Mouse (Mus musculus) liver, adult 2 months (tissue): Measurements from ENCODE around the gene Rara. TPM values are rescaled to one million over a fixed set of nuclear protein-coding genes. Genes with fewer than 3 reads are reported as not detected.
"Not testable (repeated sequence)": the region's sequence is repeated elsewhere in the genome, so short reads cannot be mapped to it uniquely, and the experiment has no call there.

Experiments used
- DNase-seq: peaks from one replicate; pipeline ENCODE4 v3.0.0-alpha.2; 2011; ENCODE audit warnings: low read depth, low spot score; ENCODE audit errors: extremely low read depth
- H3K27ac ChIP-seq: fragments of 200-500 bp; replicated peaks from 2 replicates; pipeline ENCODE4 v1.5.1; 2012; ENCODE audit warnings: low read depth, mild to moderate bottlenecking, control low read depth, inconsistent platforms, low read length; ENCODE audit not compliant: insufficient read depth
- H3K27me3 ChIP-seq: fragments of 200-500 bp; 2 replicates; pipeline ENCODE4 v1.6.1; 2012; ENCODE audit warnings: mild to moderate bottlenecking, moderate library complexity, low read length, inconsistent platforms; ENCODE audit not compliant: control insufficient read depth, insufficient read depth
- H3K36me3 ChIP-seq: fragments of 200-500 bp; 2 replicates; pipeline ENCODE4 v1.6.1; 2012; ENCODE audit warnings: low read length, inconsistent platforms; ENCODE audit not compliant: control insufficient read depth, insufficient read depth
- H3K4me1 ChIP-seq: fragments of 200-500 bp; 2 replicates; pipeline ENCODE4 v1.6.1; 2011; ENCODE audit warnings: low read length; ENCODE audit not compliant: control insufficient read depth, insufficient read depth
- H3K4me3 ChIP-seq: fragments of 200-500 bp; 2 replicates; pipeline ENCODE4 v1.5.1; 2011; ENCODE audit warnings: low read depth, mild to moderate bottlenecking, control low read depth, low read length, moderate library complexity; ENCODE audit not compliant: insufficient read depth
- H3K79me2 ChIP-seq: fragments of 200-500 bp; 2 replicates; pipeline ENCODE4 v1.6.1; 2012; ENCODE audit warnings: inconsistent platforms, mild to moderate bottlenecking, low read length, moderate library complexity; ENCODE audit not compliant: control insufficient read depth, insufficient read depth
- H3K9ac ChIP-seq: fragments of 200-500 bp; 2 replicates; pipeline ENCODE4 v1.6.1; 2012; ENCODE audit warnings: low read depth, mild to moderate bottlenecking, control low read depth, inconsistent platforms, low read length
- CTCF ChIP-seq: fragments of 200-500 bp; IDR thresholded peaks from 2 replicates; pipeline ENCODE4 v1.5.1; 2011; ENCODE audit warnings: low read depth, low read length, control low read depth
- POLR2A ChIP-seq: fragments of 200-500 bp; IDR thresholded peaks from 2 replicates; pipeline ENCODE4 v1.6.1; 2011; ENCODE audit warnings: low read length, control low read depth; ENCODE audit not compliant: insufficient read depth; ENCODE audit errors: extremely low read depth
- WGBS: fragments of 180-500 bp; shearing (Covaris S2); methylation state at CpG from one replicate; pipeline ENCODE4 v1.1.7; 2018; 5-methylcytosine and 5-hydroxymethylcytosine counted together
- polyA plus RNA-seq: library from polyadenylated mRNA; depleted of rRNA; stranded (reverse); fragments of >200 nt; gene quantifications from 2 replicates; pipeline ENCODE4 v1.2.3, GENCODE M21; 2012
- total RNA-seq: library from RNA; depleted of rRNA; stranded (reverse); fragments of >200 nt; gene quantifications from 2 replicates; pipeline ENCODE4 v1.2.3, GENCODE M21; 2014

The Rara gene
- total and polyA plus RNA-seq, 2 experiments = 3.7 to 14.1 TPM

- 90% methylated on average over 7 of the region's 7 CpGs for WGBS
- H3K4me1 ChIP-seq = 0 out of 2 replicates have a peak, but pooled peaks cover 2% of the 10 kb centered on the region
- H3K36me3 ChIP-seq = no peaks in the 10 kb centered on the region
- H3K4me3 ChIP-seq = no peak overlapping the region
- no peaks in the 10 kb centered on the region for H3K79me2 ChIP-seq
- no peak for DNase-seq
- H3K27ac ChIP-seq = no peak overlapping the region
- TF ChIP-seq CTCF (no peak), POLR2A (no peak)
- no peak overlapping the region for H3K9ac ChIP-seq
- H3K27me3 ChIP-seq = 0 out of 2 replicates have a peak, but pooled peaks cover 4% of the 10 kb centered on the region
Measured at GRCm38 (mm10) chr11:98985542-98985941, 57.9 kb downstream of the Rara start.

GRCm38 (mm10) chr11:98988260-98988659, 60.6 kb downstream of the Rara start:
- 96% methylated on average over 6 of the region's 6 CpGs for WGBS
- not testable (repeated sequence) for H3K79me2 ChIP-seq, H3K36me3 ChIP-seq, H3K27ac ChIP-seq, H3K4me3 ChIP-seq, DNase-seq, H3K4me1 ChIP-seq, H3K27me3 ChIP-seq, H3K9ac ChIP-seq

GRCm38 (mm10) chr11:98990866-98991265, 63.2 kb downstream of the Rara start:
- no peaks in the 10 kb centered on the region for H3K79me2 ChIP-seq
- H3K27me3 ChIP-seq = no peaks in the 10 kb centered on the region
- TF ChIP-seq POLR2A (no peak), CTCF (no peak)
- H3K9ac ChIP-seq = no peak overlapping the region
- H3K36me3 ChIP-seq = no peaks in the 10 kb centered on the region
- H3K27ac ChIP-seq = no peak overlapping the region
- 94% methylated on average over 6 of the region's 6 CpGs for WGBS
- no peak for DNase-seq
- no peaks in the 10 kb centered on the region for H3K4me1 ChIP-seq
- no peak overlapping the region for H3K4me3 ChIP-seq

GRCm38 (mm10) chr11:98995987-98996386, 68.4 kb downstream of the Rara start:
- WGBS = 98% methylated on average over 7 of the region's 7 CpGs

GRCm38 (mm10) chr11:98997659-98998058, 70.0 kb downstream of the Rara start:
- Histone ChIP-seq H3K27me3 (no peaks in the 10 kb centered on the region), H3K4me3 (no peak overlapping the region), H3K9ac (no peak overlapping the region), H3K27ac (no peak overlapping the region), H3K36me3 (no peaks in the 10 kb centered on the region), H3K79me2 (no peaks in the 10 kb centered on the region), H3K4me1 (no peaks in the 10 kb centered on the region)
- TF ChIP-seq CTCF = no peak
- no peak for TF ChIP-seq POLR2A
- WGBS = 91% methylated on average over 4 of the region's 4 CpGs
- DNase-seq = no peak

More at GRCm38 (mm10) chr11:98995987-98996386, 68.4 kb downstream of the Rara start:
- no peak overlapping the region for H3K27ac ChIP-seq
- no peaks in the 10 kb centered on the region for H3K36me3 ChIP-seq
- no peak overlapping the region for H3K9ac ChIP-seq
- no peak for DNase-seq
- no peaks in the 10 kb centered on the region for H3K4me1 ChIP-seq
- no peaks in the 10 kb centered on the region for H3K79me2 ChIP-seq
- no peak overlapping the region for H3K4me3 ChIP-seq
- H3K27me3 ChIP-seq = no peaks in the 10 kb centered on the region
- TF ChIP-seq CTCF = no peak

- no peaks in the 10 kb centered on the region for H3K4me1 ChIP-seq
- no peak for DNase-seq
- TF ChIP-seq POLR2A = no peak
- H3K27ac ChIP-seq = no peak overlapping the region
- H3K36me3 ChIP-seq = no peaks in the 10 kb centered on the region
- H3K4me3 ChIP-seq = no peak overlapping the region
- H3K27me3 ChIP-seq = no peaks in the 10 kb centered on the region
- H3K79me2 ChIP-seq = no peaks in the 10 kb centered on the region
- H3K9ac ChIP-seq = no peak overlapping the region
Measured at GRCm38 (mm10) chr11:98998776-98999175, 71.2 kb downstream of the Rara start.
